Mouse (Mus musculus) erythroblast, embryonic 14.5 days (primary cell): Measurements from ENCODE around the gene Lsm14b. TPM values are rescaled to one million over a fixed set of nuclear protein-coding genes. Genes with fewer than 3 reads are reported as not detected.
A peak's percentile ranks its signal among the peaks of the same experiment; 100 is the strongest.

Source experiments
- H3K27me3 ChIP-seq: 2 replicates; pipeline ENCODE4 v1.6.1; 2012; ENCODE audit warnings: inconsistent platforms; ENCODE audit not compliant: control insufficient read depth
- H3K36me3 ChIP-seq: 2 replicates; pipeline ENCODE4 v1.6.1; 2012; ENCODE audit warnings: mild to moderate bottlenecking, inconsistent platforms; ENCODE audit not compliant: control insufficient read depth
- H3K4me1 ChIP-seq: 2 replicates; pipeline ENCODE4 v1.6.1; 2012; ENCODE audit warnings: inconsistent platforms; ENCODE audit not compliant: control insufficient read depth
- H3K4me3 ChIP-seq: replicated peaks from 2 replicates; pipeline ENCODE3; 2012; ENCODE audit warnings: moderate library complexity, mild to moderate bottlenecking, inconsistent platforms
- H3K9me3 ChIP-seq: 2 replicates; pipeline ENCODE4 v1.6.1; 2012; ENCODE audit warnings: low read length, inconsistent platforms, mixed read lengths; ENCODE audit not compliant: control insufficient read depth
- GATA1 ChIP-seq: IDR thresholded peaks from 2 replicates; pipeline ENCODE4 v1.6.1; 2012; ENCODE audit warnings: low read length, inconsistent platforms, mixed read lengths
- TAL1 ChIP-seq: IDR thresholded peaks from 3 replicates; pipeline ENCODE4 v1.6.1; 2012; ENCODE audit warnings: low read length, inconsistent platforms, mixed read lengths
- polyA plus RNA-seq: library from polyadenylated mRNA; stranded (reverse); fragments of >175 nt; gene quantifications from 2 replicates; pipeline ENCODE4 v1.2.3, GENCODE M21; 2012

Lsm14b gene
- 2.3 and 2.5 TPM in 2 replicates for polyA plus RNA-seq

- TF ChIP-seq TAL1 (no peak), GATA1 (no peak)
- H3K4me1 ChIP-seq: peaks cover 46% of the 10 kb centered on the region
- H3K27me3 ChIP-seq: peaks cover 38% of the 10 kb centered on the region
These were observed at the start of gene Lsm14b for GRCm38 (mm10) chr2:180024401-180025098. Gene Lsm14b (plus strand): TSS chr2:180024987.

GRCm38 (mm10) chr2:179975851-179976250 is 48.9 kb upstream of the Lsm14b start:
- Histone ChIP-seq H3K4me1 (peaks cover 58% of the 10 kb centered on the region), H3K4me3 (peak overlapping the region; percentile 77), H3K27me3 (peaks cover 9% of the 10 kb centered on the region), H3K9me3 (no peaks in the 10 kb centered on the region), H3K36me3 (peaks cover 10% of the 10 kb centered on the region)
- no peak for TF ChIP-seq GATA1
- TF ChIP-seq TAL1: no peak

More at GRCm38 (mm10) chr2:180024401-180025098, at the start of gene Lsm14b:
- H3K36me3 ChIP-seq: peaks cover 31% of the 10 kb centered on the region
- H3K4me3 ChIP-seq: peak within 1 kb of the TSS; percentile 90
- no peaks in the 10 kb centered on the region for H3K9me3 ChIP-seq

GRCm38 (mm10) chr2:179976295-179976627 is 48.5 kb upstream of the Lsm14b start:
- TF ChIP-seq GATA1: no peak
- no peak for TF ChIP-seq TAL1
- Histone ChIP-seq H3K9me3 (no peaks in the 10 kb centered on the region), H3K4me1 (peaks cover 56% of the 10 kb centered on the region), H3K27me3 (peaks cover 12% of the 10 kb centered on the region), H3K36me3 (peaks cover 10% of the 10 kb centered on the region), H3K4me3 (peak overlapping the region; percentile 77)

GRCm38 (mm10) chr2:179976628-179977343 is 48.0 kb upstream of the Lsm14b start, which contains the start of gene Taf4:
Gene Taf4 (minus strand): TSS chr2:179976646.
- Histone ChIP-seq H3K27me3 (peaks cover 14% of the 10 kb centered on the region), H3K36me3 (peaks cover 10% of the 10 kb centered on the region), H3K4me1 (peaks cover 51% of the 10 kb centered on the region), H3K4me3 (peak within 1 kb of the TSS; percentile 77), H3K9me3 (no peaks in the 10 kb centered on the region)
- TF ChIP-seq GATA1 (no peak), TAL1 (no peak)

GRCm38 (mm10) chr2:179977344-179978025 is 47.3 kb upstream of the Lsm14b start:
- Histone ChIP-seq H3K27me3 (peaks cover 14% of the 10 kb centered on the region), H3K9me3 (no peaks in the 10 kb centered on the region), H3K4me1 (peaks cover 44% of the 10 kb centered on the region), H3K36me3 (peaks cover 3% of the 10 kb centered on the region), H3K4me3 (peak overlapping the region; percentile 77)
- TF ChIP-seq TAL1 (no peak), GATA1 (no peak)

GRCm38 (mm10) chr2:179978250-179978649 is 46.5 kb upstream of the Lsm14b start:
- no peak for TF ChIP-seq GATA1
- TF ChIP-seq TAL1: no peak

GRCm38 (mm10) chr2:179979836-179980235 is 45.0 kb upstream of the Lsm14b start:
- H3K4me1 ChIP-seq: peaks cover 20% of the 10 kb centered on the region
- H3K9me3 ChIP-seq: no peaks in the 10 kb centered on the region
- H3K27me3 ChIP-seq: peaks cover 17% of the 10 kb centered on the region
- TF ChIP-seq TAL1: no peak
- TF ChIP-seq GATA1: no peak
- no peak overlapping the region for H3K4me3 ChIP-seq
- no peaks in the 10 kb centered on the region; the same call in 1 of the 2 replicates for H3K36me3 ChIP-seq

More at GRCm38 (mm10) chr2:179978250-179978649, 46.5 kb upstream of the Lsm14b start:
- peaks cover 36% of the 10 kb centered on the region for H3K4me1 ChIP-seq
- peaks cover 3% of the 10 kb centered on the region for H3K36me3 ChIP-seq
- no peak overlapping the region for H3K4me3 ChIP-seq
- H3K9me3 ChIP-seq: no peaks in the 10 kb centered on the region
- peaks cover 14% of the 10 kb centered on the region for H3K27me3 ChIP-seq

- peaks cover 17% of the 10 kb centered on the region for H3K27me3 ChIP-seq
- no peaks in the 10 kb centered on the region; the same call in 1 of the 2 replicates for H3K36me3 ChIP-seq
- H3K4me3 ChIP-seq: no peak overlapping the region
- peaks cover 14% of the 10 kb centered on the region for H3K4me1 ChIP-seq
- no peak for TF ChIP-seq GATA1
- no peak for TF ChIP-seq TAL1
- no peaks in the 10 kb centered on the region for H3K9me3 ChIP-seq
These were observed 44.2 kb upstream of the Lsm14b start for GRCm38 (mm10) chr2:179980616-179981015.

- H3K36me3 ChIP-seq: no peaks in the 10 kb centered on the region; the same call in 1 of the 2 replicates
- H3K4me3 ChIP-seq: no peak overlapping the region
- H3K9me3 ChIP-seq: no peaks in the 10 kb centered on the region
- H3K27me3 ChIP-seq: peaks cover 20% of the 10 kb centered on the region
- no peak for TF ChIP-seq TAL1
- TF ChIP-seq GATA1: no peak
- H3K4me1 ChIP-seq: peaks cover 8% of the 10 kb centered on the region
These were observed 42.1 kb upstream of the Lsm14b start for GRCm38 (mm10) chr2:179982715-179983114.
